Mouse (Mus musculus): Measurements from ENCODE around the gene Irf8.

Gene Irf8

DNA sequence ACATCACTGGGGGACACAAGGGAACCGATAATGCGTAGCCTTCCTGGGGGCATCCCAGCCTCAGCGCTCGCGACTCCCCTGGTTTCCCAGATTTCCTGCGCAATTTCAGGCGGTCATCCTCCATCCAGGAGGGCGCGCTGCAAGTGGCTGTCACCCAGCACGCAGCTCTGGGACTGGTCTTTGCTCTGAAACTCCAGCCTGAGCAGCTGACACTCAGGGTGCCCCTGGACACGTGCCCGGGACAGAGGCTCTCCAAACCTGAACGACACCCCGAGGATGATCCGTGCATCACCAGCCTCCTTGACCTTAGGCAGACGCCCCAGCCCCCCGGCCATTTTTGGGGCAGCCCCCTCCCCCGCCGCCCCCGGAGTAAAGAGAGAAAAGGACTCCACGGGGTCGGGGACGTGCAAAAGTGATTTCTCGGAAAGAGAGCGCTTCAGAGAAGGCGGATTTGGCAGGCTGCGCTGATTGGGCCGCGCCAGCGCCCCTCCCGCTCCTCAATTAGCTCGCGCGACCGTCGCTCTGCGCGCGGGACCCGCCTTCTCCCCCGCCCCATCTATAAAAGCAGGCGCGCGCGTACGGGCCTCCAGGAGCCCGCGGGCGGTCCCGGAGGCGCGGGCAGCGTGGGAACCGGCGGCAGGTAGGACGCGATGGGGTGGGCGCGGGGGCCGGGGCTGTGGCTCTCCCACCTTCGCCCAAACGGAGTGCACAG, at the start of gene Irf8:
Irf8 (plus strand) TSS at position 589 of the 712 bp plus-strand sequence.
- peak; percentile 94 to 96 for DNase-seq

DNA sequence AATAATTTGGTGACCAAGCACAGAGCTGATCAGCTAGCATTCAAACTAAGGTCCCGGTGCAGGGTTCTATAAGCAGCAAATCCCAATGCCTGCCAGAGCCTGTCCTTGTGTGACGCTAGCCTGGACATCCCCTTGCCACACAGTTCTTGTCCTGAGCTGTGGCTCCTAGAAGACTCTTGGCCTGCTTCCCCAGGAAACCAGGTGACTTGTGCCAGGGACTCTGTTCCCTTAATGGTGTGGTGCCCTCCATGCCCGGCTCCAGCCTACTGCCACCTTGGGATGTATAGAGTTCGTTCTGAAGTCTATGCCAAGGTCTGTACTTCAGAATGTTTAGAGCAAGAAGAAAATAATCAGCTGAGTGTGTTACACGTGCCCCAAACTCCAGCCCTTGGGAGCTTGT, 49.6 kb upstream of the Irf8 start:
- no peak for DNase-seq

DNA sequence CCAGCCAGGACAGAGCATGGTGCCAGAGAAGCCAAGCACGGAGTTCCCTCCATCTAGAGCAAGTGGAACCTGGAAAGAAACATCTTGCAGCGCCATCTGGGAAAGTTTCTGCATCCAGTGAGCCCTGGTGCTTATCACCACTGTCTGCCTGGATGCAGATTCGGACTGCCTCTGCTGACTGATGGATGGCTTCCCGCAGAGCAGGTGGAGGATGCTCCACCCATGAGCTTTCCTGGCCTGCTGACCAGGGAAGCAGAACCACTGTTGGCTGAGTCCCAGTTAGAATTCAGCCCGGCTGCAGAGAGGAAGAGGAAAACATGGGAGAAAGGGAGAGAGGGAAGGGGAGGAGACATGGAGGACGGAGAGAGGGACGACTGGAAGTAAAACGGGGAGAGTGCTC, 48.4 kb upstream of the Irf8 start:
- DNase-seq, result no peak

DNA sequence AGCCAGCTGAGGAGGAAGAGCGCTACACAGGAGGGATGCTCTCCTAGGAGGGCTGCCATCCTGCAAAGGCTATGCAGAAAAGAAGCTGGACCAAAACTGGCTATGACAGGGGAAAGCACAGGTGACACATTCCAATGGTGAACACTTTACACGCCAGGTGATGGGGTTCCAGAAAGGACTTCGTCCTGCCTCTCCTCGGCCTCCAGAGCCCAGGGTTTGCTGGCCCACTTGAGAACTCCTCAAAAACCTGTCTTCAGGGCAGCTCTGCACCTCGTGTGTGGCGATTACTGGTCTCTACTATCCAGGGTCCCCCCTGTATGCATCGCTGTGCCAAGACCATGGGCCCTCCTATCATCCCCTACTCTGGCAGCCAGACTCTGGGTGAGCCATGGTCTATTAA, 47.6 kb upstream of the Irf8 start:
- DNase-seq, result no peak

GRCm38 (mm10) chr8:120692934-120693333, 43.2 kb upstream of the Irf8 start:
- no peak for DNase-seq

DNA sequence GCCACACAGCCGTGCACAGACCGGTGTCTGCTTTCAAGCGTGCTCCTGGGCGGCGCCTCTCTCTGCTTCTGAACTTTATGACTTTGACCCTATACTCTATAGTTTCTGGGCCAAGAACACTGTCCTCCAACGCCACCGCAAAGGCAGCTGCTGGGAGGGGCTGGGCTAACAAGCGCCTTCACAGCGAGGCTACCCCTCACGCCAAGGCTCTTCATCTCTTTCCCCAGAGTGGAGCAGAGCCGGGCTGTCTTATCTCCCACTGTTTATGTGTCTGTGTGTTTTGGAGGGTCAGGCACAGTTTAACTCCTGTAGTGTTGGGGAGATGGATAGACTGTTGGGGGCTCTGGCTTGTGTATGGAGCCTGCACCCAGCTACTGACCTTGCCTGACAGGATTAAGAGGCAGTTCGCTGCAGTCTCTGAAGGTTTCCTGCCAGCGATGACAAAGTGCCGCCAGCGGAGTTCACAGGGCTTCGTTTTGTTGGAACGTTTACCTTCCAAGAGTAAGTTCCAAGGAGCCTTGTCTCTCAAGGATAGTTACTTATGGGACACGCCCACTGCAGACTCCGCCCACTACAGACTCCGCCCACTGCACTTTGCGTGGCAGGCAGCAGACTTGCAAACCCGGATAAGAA, 42.2 kb upstream of the Irf8 start:
- DNase-seq, result peak; percentile 51 to 57

GRCm38 (mm10) chr8:120696401-120697153, 39.6 kb upstream of the Irf8 start:
- no peak for DNase-seq

DNA sequence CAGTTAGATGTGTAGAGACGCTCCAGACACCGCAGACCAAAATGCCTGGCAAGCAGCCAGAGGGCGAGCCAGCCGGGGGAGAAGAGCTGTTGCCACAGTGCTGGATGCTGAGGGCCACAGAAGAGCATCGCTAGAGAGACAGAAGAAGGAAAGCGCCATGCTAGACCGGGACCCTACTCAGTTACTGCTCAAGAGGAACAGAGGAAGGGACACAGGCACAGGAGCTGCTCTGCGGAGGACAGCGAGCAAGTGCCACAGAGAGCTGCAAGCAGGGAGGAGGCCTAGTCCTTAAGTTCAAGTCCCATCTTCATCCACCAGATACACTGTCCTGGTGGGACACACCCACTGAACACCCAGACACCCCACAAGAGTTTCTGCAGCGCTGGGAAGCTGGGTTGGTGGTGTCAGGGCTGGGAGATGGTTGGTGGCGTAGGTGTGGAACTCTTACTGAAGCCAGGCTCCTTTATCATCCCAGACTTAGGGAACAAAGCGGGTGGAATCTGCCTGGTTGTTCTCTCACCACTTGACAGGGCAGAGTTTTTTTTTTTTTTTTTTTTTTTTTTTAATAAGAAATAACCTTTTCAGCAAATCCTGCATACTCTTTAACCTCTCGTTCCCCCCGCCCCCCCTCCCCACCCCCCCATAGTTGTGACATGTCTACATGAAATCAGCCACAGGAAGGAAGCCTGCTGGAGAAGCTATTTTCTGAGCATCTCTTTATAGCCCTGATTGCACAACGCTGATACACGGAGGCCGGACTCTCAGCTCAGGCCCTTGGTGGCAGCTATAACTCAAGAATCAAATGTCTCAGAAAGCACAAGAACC, 38.8 kb upstream of the Irf8 start:
- DNase-seq, result peak in 1 of 2 experiments; percentile 41

- DNase-seq, result peak; percentile 75 to 76
Observed at GRCm38 (mm10) chr8:120697979-120698272, 38.2 kb upstream of the Irf8 start.

- DNase-seq, result no peak
Observed at GRCm38 (mm10) chr8:120698426-120698825, 37.7 kb upstream of the Irf8 start.

GRCm38 (mm10) chr8:120699079-120699478, 37.1 kb upstream of the Irf8 start:
- DNase-seq, result no peak

DNA sequence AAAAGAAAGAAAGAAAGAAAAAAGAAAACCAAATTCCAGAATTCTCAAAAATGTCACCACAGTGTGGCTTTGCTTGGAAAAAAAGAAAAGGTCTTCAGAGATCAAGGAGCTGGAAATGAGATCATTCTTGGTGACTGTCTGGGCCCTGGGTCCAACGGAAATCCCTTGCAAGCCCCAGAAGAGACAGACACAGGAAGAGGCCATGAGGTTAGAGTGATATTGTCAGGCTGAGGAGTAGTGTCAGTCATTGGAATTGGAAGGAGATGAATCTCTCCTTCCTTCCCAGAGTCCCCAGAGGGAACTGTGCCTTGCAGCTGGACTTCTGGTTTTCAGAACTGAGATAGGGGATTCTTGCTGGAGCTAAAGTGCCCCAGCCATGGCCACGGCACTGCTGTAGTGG, 36.6 kb upstream of the Irf8 start:
- DNase-seq, result no peak

DNA sequence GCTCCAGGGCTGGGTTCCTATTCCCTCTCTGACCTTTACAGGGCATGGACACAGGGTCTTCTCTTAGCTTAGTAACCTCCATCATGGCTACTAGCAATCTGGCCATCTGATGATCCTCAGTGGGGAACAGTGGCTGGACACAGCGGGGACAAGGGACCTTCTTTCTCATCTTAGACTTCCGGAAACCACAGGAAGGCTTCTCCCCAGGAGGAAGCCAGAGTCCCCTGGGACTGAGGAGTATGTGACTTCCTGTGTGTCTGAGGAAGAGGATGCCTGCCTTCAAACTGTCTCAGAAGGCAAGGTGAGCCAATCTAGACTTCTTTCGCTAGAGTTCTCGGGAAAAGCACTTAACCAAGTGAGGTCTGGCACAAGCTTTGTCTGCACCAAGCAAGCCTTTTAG, 36.1 kb upstream of the Irf8 start:
- DNase-seq, result no peak

GRCm38 (mm10) chr8:120701758-120702465, 34.2 kb upstream of the Irf8 start:
- DNase-seq, result peak; percentile 91 to 93

DNA sequence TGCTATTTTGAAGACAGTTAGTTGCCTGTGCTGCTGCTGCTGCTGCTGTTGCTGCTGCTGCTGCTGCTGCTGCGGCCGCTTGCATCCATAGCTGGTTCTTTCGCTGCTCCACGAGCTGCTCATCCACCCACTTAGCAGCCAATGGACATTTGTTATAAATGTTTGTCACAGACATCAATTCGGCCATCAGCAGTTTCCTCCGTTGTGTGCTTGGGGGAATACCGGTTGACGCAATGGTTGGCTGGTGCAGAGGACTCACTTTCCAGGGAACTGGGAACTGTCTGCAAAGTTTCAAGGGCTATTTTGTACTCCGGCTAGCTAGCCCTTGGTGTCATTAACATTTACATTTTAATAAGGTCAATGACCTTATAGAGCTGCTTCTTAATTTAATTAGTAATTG, 32.0 kb upstream of the Irf8 start:
- DNase-seq, result no peak

DNA sequence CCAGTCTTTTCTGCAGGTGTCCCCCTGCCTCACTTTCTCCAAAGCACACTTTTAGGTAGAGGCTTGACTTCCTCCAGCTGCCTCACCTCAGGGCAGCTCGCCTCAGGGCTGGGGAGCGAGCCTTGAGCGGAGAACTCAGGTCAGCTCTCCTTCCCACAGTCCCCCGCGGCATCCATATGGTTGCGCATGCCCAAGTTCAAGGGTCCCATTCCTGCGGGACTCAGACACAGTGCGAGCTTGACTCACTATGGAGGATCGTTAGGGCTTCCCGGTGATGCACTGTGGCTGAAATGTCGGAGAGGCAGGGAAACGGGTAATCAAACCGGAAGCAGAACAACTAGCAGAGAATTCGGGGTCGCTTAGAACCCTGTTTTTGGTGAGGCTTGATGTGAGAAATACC, 31.0 kb upstream of the Irf8 start:
- no peak for DNase-seq

DNA sequence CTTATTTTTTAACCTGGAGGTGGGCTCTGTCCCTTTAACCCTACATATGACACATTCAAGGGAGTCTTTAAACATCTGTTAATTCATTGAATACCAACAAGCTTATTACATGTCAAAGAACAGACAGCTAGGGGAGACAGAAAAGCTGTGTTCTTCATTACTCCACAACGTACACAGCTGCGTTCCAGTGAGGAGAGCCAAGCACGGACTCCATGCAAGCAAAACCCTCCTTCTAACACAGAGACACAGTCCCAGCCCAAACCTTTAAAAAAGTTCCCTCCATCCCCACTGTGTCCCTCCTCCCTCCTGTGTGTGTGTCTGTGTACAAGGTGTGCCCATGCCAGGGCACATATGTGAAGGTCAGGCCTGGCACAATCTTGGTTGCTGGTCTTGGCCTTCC, 30.0 kb upstream of the Irf8 start:
- DNase-seq, result no peak

DNA sequence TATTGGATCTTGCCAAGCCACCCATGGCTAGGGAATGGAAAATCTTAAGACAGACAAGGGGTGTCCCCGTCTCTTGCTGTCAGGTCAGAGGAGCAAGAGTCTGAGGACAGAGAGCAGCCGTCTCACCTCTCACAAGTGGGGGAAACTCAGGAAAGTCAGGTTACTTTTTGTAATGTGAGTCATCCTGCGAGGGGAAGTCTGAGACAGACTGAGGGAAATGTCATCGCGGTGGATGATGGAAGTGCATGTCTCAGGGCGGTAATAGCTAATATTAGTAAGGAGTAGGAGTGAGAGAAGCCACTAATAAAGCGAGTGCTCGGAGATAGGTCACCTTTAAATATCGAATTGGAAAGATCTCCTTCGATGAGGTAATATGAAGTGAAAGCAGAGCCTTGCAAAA, 27.0 kb upstream of the Irf8 start:
- DNase-seq, result no peak

DNA sequence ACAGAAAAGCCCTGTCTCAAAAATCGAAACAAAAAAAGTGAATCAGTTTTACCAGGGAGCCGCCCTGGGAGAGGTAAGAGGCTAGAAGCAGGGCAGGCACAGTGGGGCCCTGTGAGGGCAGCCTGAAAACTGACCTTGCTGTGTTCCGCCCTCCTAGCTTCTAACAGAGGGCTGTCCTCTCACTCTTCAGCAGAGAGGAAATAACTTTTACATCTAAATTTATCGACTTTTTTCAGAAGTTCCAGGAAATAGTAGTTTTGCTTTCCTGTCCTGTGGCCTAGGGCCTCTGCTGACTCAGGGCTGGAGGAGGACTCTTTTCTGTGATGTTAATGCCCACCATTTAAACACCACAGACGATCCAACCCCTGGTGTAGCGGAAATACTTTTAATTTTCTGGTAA, 21.0 kb upstream of the Irf8 start:
- peak; percentile 36 to 43 for DNase-seq

- DNase-seq, result no peak
Observed at GRCm38 (mm10) chr8:120715996-120716680, 20.0 kb upstream of the Irf8 start.

DNA sequence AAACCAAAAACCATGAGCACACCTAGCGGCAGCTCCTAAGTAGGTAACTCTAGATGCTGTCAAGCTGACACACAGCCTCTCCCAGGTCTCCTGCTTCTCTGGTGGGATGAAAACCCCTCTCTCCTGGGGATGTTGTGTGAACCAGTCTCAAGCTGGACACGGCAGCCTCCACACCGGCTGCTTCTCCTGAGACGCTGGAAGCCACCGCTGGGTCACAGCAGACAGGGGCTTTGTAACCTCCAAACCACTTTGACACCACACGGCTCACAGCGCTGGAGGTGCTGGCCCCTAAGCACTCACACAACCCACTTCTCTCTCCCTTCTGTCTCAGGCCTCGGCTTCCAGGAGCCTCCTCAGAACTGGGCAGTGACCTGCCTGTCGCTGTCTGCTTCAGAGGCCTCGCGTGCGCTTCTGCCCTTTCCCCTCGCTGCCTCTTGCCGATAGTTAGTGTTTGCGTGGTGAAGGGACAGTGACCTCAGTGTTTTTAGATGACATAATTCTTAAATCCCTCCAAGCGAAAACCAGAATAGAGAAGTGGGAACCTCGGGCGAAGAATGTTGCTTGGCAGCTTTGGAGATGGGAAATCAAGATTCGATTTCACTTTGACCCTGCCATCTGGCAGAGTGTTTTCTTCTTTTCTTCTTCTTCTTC, 16.4 kb upstream of the Irf8 start:
- no peak for DNase-seq

DNA sequence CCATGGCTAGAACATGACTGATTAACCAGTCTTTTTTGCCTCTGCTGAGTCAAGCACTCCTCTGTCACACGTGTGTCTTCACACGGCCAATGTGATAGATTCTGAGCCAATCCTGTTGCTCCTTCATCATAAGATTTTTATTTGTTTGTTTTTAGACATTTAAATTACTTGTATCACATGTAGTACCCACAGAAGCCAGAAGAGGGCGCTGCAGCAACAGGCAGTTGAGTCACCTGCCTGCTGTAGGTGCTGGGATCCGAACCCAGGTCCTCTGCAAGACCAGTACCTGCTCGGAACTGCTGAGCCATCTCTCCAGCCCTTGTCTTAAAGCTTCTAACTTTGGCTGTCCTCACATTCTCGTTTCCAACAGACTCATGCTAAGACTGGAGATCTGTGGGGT, 13.1 kb upstream of the Irf8 start:
- peak; percentile 55 to 59 for DNase-seq

Measured in B cell, adult 2 months (primary cell).